Mouse (Mus musculus) MEL (cell line): Measurements from ENCODE around the gene Rtca.

Experiments used
- CHD1 ChIP-seq: IDR thresholded peaks from 2 replicates; pipeline ENCODE4 v1.6.1; 2012; ENCODE audit warnings: low read depth, mild to moderate bottlenecking, inconsistent platforms, low read length, improper control_type of control experiment
- CTCF ChIP-seq, 3 experiments: IDR thresholded peaks in 2 of 3; conservative IDR thresholded peaks in 1 of 3; 2 replicates each; pipeline ENCODE4 v1.5.1; 2011 to 2012; ENCODE audit warnings: low read length in 3 of 3, low read depth in 2 of 3, mild to moderate bottlenecking in 2 of 3, improper control_type of control experiment in 1 of 3, inconsistent platforms in 1 of 3, mixed read lengths in 1 of 3, moderate library complexity in 1 of 3; ENCODE audit not compliant: control insufficient read depth in 1 of 3, insufficient read depth in 1 of 3, poor library complexity in 1 of 3, severe bottlenecking in 1 of 3
- GATA1 ChIP-seq: IDR thresholded peaks from 2 replicates; pipeline ENCODE4 v1.6.1; 2011; ENCODE audit warnings: low read depth, low read length, improper control_type of control experiment
- HCFC1 ChIP-seq: IDR thresholded peaks from 2 replicates; pipeline ENCODE4 v1.6.1; 2012; ENCODE audit warnings: low read depth, mild to moderate bottlenecking, inconsistent platforms, low read length, improper control_type of control experiment, moderate library complexity
- MAX ChIP-seq: IDR thresholded peaks from 2 replicates; pipeline ENCODE4 v1.6.1; 2011; ENCODE audit warnings: low read length, improper control_type of control experiment
- MEF2A ChIP-seq: IDR thresholded peaks from 2 replicates; pipeline ENCODE4 v1.6.1; 2014; ENCODE audit warnings: low read depth, mild to moderate bottlenecking, inconsistent platforms, low read length, improper control_type of control experiment; ENCODE audit not compliant: poor library complexity, insufficient replicate concordance, severe bottlenecking; ENCODE audit errors: extremely low read depth
- RCOR1 ChIP-seq: IDR thresholded peaks from 2 replicates; pipeline ENCODE4 v1.6.1; 2012; ENCODE audit warnings: low read depth, mild to moderate bottlenecking, inconsistent platforms, low read length, improper control_type of control experiment
- TBP ChIP-seq: IDR thresholded peaks from 2 replicates; pipeline ENCODE4 v1.8.0; 2011; ENCODE audit warnings: low read depth, low read length, improper control_type of control experiment
- TCF12 ChIP-seq: IDR thresholded peaks from 2 replicates; pipeline ENCODE4 v1.6.1; 2014; ENCODE audit warnings: low read depth, mild to moderate bottlenecking, inconsistent platforms, low read length, improper control_type of control experiment, moderate library complexity
- USF1 ChIP-seq: IDR thresholded peaks from 2 replicates; pipeline ENCODE4 v1.6.1; 2014; ENCODE audit warnings: low read depth, mild to moderate bottlenecking, inconsistent platforms, low read length, improper control_type of control experiment, moderate library complexity

DNA sequence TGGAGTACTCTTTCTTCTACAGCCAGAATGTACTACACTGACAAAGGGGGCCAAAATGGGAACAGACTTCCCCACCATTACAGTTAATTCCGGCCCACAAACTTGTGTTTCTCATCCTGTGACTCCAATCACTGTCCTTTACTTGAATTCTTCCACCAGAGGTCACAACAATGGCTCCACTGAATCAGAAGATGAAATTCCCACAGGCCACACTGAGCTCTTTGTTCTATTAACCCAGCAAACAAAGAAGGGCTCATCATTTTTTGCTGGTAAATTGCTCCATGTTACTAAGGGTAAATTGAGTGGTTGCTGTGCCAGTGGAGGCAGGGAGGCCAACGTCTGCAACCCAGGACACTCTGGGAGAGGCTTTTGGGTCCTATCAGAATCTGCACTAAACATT lies 27.9 kb downstream of the Rtca start:
- TF ChIP-seq CHD1 (no peak), HCFC1 (no peak), RCOR1 (no peak), GATA1 (no peak), CTCF (IDR thresholded peaks at IDR 0.05 in 2 of 3, conservative IDR thresholded peaks at IDR 0.05 in 1 of 3; ENCODE audit: control insufficient read depth in 1 of 3, insufficient read depth in 1 of 3, low read depth in 2 of 3, low read length in 3 of 3, poor library complexity in 1 of 3, severe bottlenecking in 1 of 3) (no peak), MEF2A (no peak), TBP (no peak), MAX (no peak), USF1 (no peak), TCF12 (no peak)
